Mouse (Mus musculus) thymus, adult 2 months (tissue): Measurements from ENCODE around the gene Eno2. TPM values are rescaled to one million over a fixed set of nuclear protein-coding genes. Genes with fewer than 3 reads are reported as not detected.
A peak's percentile ranks its signal among the peaks of the same experiment; 100 is the strongest.
"Not testable (repeated sequence)": the region's sequence is repeated elsewhere in the genome, so short reads cannot be mapped to it uniquely, and the experiment has no call there.

Source experiments
- DNase-seq: peaks from one replicate; pipeline ENCODE4 v3.0.0; 2021
- H3K27ac ChIP-seq: fragments of 200-500 bp; 2 replicates; pipeline ENCODE4 v1.5.1; 2012; ENCODE audit warnings: low read length, control low read depth; ENCODE audit not compliant: control insufficient read depth, insufficient read depth
- H3K27me3 ChIP-seq: fragments of 200-500 bp; 2 replicates; pipeline ENCODE4 v1.6.1; 2012; ENCODE audit warnings: mild to moderate bottlenecking, low read length, moderate library complexity, mixed read lengths; ENCODE audit not compliant: control insufficient read depth, insufficient read depth
- H3K36me3 ChIP-seq: fragments of 200-500 bp; 2 replicates; pipeline ENCODE4 v1.6.1; 2012; ENCODE audit warnings: mild to moderate bottlenecking, low read length, moderate library complexity; ENCODE audit not compliant: control insufficient read depth, insufficient read depth
- H3K4me1 ChIP-seq: fragments of 200-500 bp; replicated peaks from 2 replicates; pipeline ENCODE4 v1.6.1; 2012; ENCODE audit warnings: low read length; ENCODE audit not compliant: control insufficient read depth, insufficient read depth
- H3K4me3 ChIP-seq: fragments of 200-500 bp; 2 replicates; pipeline ENCODE4 v1.5.1; 2012; ENCODE audit warnings: mild to moderate bottlenecking, low read length, control low read depth, moderate library complexity; ENCODE audit not compliant: control insufficient read depth, insufficient read depth
- CTCF ChIP-seq: fragments of 200-500 bp; IDR thresholded peaks from 2 replicates; pipeline ENCODE4 v1.5.1; 2012; ENCODE audit warnings: mild to moderate bottlenecking, control low read depth, low read length, moderate library complexity, borderline replicate concordance; ENCODE audit not compliant: control insufficient read depth, poor library complexity, insufficient read depth; ENCODE audit errors: extremely low read depth
- POLR2A ChIP-seq: fragments of 200-500 bp; IDR thresholded peaks from 2 replicates; pipeline ENCODE4 v1.6.1; 2012; ENCODE audit warnings: mild to moderate bottlenecking, low read length, control low read depth, moderate library complexity; ENCODE audit not compliant: control insufficient read depth, poor library complexity, insufficient read depth; ENCODE audit errors: extremely low read depth
- WGBS: fragments of 180-500 bp; shearing (Covaris S2); methylation state at CpG from one replicate; pipeline ENCODE4 v1.1.7; 2018; 5-methylcytosine and 5-hydroxymethylcytosine counted together
- polyA plus RNA-seq: library from polyadenylated mRNA; depleted of rRNA; stranded (reverse); fragments of >200 nt; gene quantifications from 2 replicates; pipeline ENCODE4 v1.2.3, GENCODE M21; 2012

The Eno2 gene
- polyA plus RNA-seq, 1 experiment: 12.9 TPM

DNA sequence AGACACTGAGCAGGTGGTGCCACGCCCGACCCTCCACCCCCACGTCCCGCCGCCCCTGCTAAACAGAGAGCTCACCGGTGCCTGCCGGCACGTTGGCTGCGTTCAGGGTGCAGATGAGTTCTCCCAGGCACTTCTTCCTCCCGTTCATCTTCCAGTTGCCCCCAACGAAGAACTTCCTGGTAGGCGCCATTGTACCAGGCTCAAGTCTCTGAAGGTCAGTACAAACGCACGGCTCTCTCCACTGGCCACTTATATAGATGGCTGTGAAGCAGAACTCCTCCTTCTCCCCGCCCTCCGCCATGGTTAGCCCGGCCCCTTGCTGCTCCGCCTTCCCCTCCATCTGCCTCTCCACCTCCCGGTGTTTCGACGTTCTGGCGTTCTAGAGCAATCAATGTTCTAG is 44.5 kb upstream of the Eno2 start, which contains the start of gene Tpi1:
Gene Tpi1, minus strand, starts transcription at position 364 of the 400 bp plus-strand sequence.
- under 1% methylated on average over 22 of the region's 22 CpGs for WGBS
- H3K27me3 ChIP-seq: no peaks in the 10 kb centered on the region
- peaks cover 24% of the 10 kb centered on the region for H3K4me1 ChIP-seq
- H3K4me3 ChIP-seq: peak within 1 kb of the TSS; percentile 60
- peaks cover 9% of the 10 kb centered on the region; the same call in 1 of the 2 replicates for H3K36me3 ChIP-seq
- TF ChIP-seq CTCF (no peak), POLR2A (0 out of 2 replicates have a peak, but pooled peaks have one; percentile 26)
- peak; percentile 80 for DNase-seq
- H3K27ac ChIP-seq: no peak within 1 kb of the TSS

GRCm38 (mm10) chr6:124813496-124813895 is 44.0 kb upstream of the Eno2 start:
- H3K36me3 ChIP-seq: peaks cover 9% of the 10 kb centered on the region; the same call in 1 of the 2 replicates
- H3K4me3 ChIP-seq: peak overlapping the region; percentile 60
- no peak overlapping the region for H3K27ac ChIP-seq
- WGBS: under 1% methylated on average over 18 of the region's 18 CpGs
- no peaks in the 10 kb centered on the region for H3K27me3 ChIP-seq
- peak; percentile 65 for DNase-seq
- H3K4me1 ChIP-seq: peaks cover 29% of the 10 kb centered on the region
- no peak for TF ChIP-seq CTCF
- TF ChIP-seq POLR2A: no peak

DNA sequence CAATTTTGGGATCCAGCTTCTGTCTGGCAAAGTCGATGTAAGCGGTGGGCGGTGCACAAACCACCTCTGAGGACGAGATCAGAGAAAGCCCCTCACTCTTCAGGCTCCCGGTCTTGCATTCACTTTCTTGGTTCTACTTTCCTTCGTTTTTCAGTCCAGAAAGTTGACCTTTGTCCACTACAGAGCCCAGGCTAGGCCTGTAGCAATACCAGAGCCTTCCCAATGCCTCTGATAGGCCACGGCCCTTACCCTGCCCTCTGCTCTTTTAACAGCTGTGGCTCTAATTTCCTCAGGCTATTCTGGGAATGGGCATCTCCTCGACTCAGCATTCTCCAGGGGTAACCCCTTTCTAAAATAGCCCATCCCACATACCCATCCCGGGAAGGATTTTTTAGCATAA is 43.4 kb upstream of the Eno2 start:
- TF ChIP-seq CTCF (no peak), POLR2A (no peak)
- WGBS: 51% methylated on average over 9 of the region's 9 CpGs
- no peak for DNase-seq
- Histone ChIP-seq H3K27ac (no peak overlapping the region), H3K36me3 (peaks cover 7% of the 10 kb centered on the region; the same call in 1 of the 2 replicates), H3K4me1 (peaks cover 29% of the 10 kb centered on the region), H3K27me3 (no peaks in the 10 kb centered on the region), H3K4me3 (peak overlapping the region; percentile 60)

DNA sequence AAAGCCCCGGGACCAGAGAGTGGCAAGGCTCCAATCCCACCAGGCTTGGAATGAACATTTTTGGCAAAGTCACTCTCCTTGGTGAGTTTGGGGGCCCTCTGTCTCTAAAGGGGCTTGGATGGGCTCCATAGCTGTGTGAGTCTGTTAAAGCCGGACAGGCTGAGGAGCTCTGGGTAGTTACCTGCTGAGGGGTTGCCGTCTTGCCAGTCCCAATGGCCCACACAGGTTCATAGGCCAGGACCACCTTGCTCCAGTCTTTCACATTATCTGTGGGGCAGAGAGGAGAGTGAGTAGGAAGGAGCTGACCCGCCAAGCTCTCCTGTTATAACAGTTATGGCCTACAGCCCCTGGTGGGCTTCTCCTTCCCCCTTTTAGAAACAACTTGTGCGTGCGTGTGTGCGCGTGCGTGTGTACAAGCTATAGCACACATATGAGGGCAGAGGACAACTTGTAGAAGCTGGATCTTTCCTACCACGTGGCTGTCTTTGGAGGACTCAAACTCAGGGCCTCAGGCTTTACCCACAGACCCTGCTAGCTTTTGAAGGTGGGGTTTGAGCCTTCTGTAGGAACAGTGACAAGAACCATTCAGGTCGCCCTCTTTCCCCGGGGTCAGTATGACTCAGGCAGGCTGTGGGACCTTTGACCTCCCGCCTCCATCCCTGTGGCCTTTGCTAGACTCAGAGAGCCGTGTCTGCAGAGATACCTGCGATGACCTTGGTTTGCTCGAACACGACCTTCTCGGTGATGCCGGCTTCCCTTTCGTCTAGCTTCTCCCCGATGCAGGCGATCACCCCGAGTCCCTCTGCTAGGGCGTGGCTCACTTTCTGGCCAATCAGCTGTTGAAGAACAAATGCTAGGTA is 42.5 kb upstream of the Eno2 start:
- peaks cover 29% of the 10 kb centered on the region for H3K4me1 ChIP-seq
- no peak overlapping the region for H3K4me3 ChIP-seq
- 96% methylated on average over 24 of the region's 24 CpGs for WGBS
- no peaks in the 10 kb centered on the region; the same call in 1 of the 2 replicates for H3K36me3 ChIP-seq
- TF ChIP-seq CTCF (no peak), POLR2A (no peak)
- H3K27me3 ChIP-seq: no peaks in the 10 kb centered on the region
- no peak overlapping the region for H3K27ac ChIP-seq
- DNase-seq: no peak

- TF ChIP-seq CTCF: no peak
- TF ChIP-seq POLR2A: no peak
- Histone ChIP-seq H3K36me3 (no peaks in the 10 kb centered on the region), H3K27ac (no peak overlapping the region), H3K4me1 (peaks cover 29% of the 10 kb centered on the region), H3K27me3 (no peaks in the 10 kb centered on the region), H3K4me3 (no peak overlapping the region)
- DNase-seq: no peak
- 94% methylated on average over 4 of the region's 4 CpGs for WGBS
Observed at GRCm38 (mm10) chr6:124811403-124811665, 41.9 kb upstream of the Eno2 start.

DNA sequence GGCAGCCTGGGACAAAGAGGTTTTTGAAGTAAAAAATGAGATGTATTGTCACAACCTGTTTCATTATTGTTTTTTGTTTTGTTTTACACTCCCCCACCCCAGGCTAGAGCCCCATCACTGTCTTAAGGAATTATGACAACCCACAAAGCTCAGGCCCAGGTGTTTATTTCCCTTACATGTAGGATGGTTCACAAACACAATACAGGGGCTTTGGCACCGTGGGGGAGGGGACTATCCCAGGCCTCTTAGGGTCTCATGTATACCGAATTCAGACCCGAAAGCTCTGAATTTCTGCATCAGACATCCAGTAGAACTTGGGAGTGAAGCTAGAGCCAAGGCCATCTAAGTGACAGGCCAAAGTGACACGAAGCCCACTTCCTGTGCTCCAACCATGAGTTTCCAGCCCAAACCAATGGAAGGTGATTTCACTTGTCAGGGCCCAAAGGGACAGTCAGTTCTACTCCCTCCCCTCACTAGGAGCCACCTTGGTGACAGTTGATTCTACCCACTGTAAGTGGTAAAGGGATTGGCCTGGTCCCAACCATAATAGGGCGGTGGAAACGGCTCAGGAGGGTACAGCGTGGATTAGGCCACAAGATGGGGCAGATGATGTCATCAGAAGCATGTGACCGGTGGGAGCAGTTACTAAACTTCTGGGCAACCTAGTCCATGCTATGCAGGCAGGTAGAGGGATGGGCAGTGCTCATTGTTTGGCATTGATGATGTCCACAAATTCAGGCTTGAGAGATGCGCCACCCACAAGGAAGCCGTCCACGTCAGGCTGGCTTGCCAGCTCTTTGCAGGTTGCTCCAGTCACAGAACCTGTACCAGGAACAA is 41.3 kb upstream of the Eno2 start:
- H3K27ac ChIP-seq, DNase-seq, H3K36me3 ChIP-seq, H3K27me3 ChIP-seq, H3K4me3 ChIP-seq: not testable (repeated sequence)
- peaks cover 29% of the 10 kb centered on the region for H3K4me1 ChIP-seq
- 94% methylated on average over 11 of the region's 11 CpGs for WGBS
